Mouse (Mus musculus): Measurements from ENCODE around the gene Tango2. TPM values are rescaled to one million over a fixed set of nuclear protein-coding genes. Genes with fewer than 3 reads are reported as not detected.

The Tango2 gene
- polyA plus RNA-seq, 1 experiment from 2014 or later = 39.1 TPM

DNA sequence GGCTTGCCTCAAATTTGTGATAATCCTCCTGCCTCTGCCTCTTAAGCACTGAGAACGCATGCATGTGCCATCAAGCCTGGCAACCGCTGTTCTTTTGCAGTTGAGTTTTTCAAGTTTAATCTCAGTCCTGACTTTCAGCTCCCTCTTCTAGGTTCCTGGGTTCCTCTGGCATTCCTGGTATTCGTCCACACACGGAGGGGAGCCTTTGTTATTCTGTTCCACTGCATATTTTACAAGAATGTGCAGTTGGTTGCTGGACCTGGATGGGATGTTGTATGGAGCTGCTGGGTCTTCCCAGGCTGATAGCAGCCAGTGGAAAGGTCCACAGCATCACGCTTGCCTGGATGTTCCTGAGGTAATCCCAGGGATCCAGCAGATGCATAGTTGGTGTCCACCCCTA lies 37.5 kb upstream of the Tango2 start:
- DNase-seq (ENCODE audit: low spot score) = no peak
- Histone ChIP-seq H3K4me2 (ENCODE audit: low read depth, low read length, severe bottlenecking) (no peak overlapping the region), H3K27me3 (ENCODE audit: control insufficient read depth, insufficient read depth, low read length) (no peaks in the 10 kb centered on the region), H3K9me3 (ENCODE audit: control insufficient read depth, low read length) (no peaks in the 10 kb centered on the region), H3K27ac (ENCODE audit: low read depth, low read length) (no peak overlapping the region), H3K36me3 (ENCODE audit: control insufficient read depth, insufficient read depth, low read length) (no peaks in the 10 kb centered on the region; the same call in 1 of the 2 replicates), H3K9ac (ENCODE audit: low read length) (no peak overlapping the region), H3K4me1 (replicated peaks; ENCODE audit: control insufficient read depth, insufficient read depth, low read length) (peaks cover 40% of the 10 kb centered on the region), H3K4me3 (ENCODE audit: low read depth, low read length) (no peak overlapping the region)
- 67% methylated on average over 5 of the region's 5 CpGs for WGBS
- no peak for ATAC-seq (replicated peaks; ENCODE audit: low FRiP score)

GRCm38 (mm10) chr16:18384659-18385058 lies 36.8 kb upstream of the Tango2 start:
- Histone ChIP-seq H3K4me2 (ENCODE audit: low read depth, low read length, severe bottlenecking) (no peak overlapping the region), H3K9ac (ENCODE audit: low read length) (no peak overlapping the region), H3K9me3 (ENCODE audit: control insufficient read depth, low read length) (no peaks in the 10 kb centered on the region), H3K27me3 (ENCODE audit: control insufficient read depth, insufficient read depth, low read length) (no peaks in the 10 kb centered on the region), H3K36me3 (ENCODE audit: control insufficient read depth, insufficient read depth, low read length) (no peaks in the 10 kb centered on the region; the same call in 1 of the 2 replicates), H3K4me3 (ENCODE audit: low read depth, low read length) (no peak overlapping the region), H3K4me1 (replicated peaks; ENCODE audit: control insufficient read depth, insufficient read depth, low read length) (peaks cover 48% of the 10 kb centered on the region), H3K27ac (ENCODE audit: low read depth, low read length) (no peak overlapping the region)
- no peak for DNase-seq (ENCODE audit: low spot score)
- ATAC-seq (replicated peaks; ENCODE audit: low FRiP score) = no peak
- 64% methylated on average over 8 of the region's 8 CpGs for WGBS

- DNase-seq (ENCODE audit: low spot score) (no peak), ATAC-seq (replicated peaks; ENCODE audit: low FRiP score) (no peak)
- Histone ChIP-seq H3K4me1 (replicated peaks; ENCODE audit: control insufficient read depth, insufficient read depth, low read length) (peaks cover 52% of the 10 kb centered on the region), H3K27me3 (ENCODE audit: control insufficient read depth, insufficient read depth, low read length) (no peaks in the 10 kb centered on the region), H3K9me3 (ENCODE audit: control insufficient read depth, low read length) (no peaks in the 10 kb centered on the region), H3K27ac (ENCODE audit: low read depth, low read length) (no peak overlapping the region), H3K9ac (ENCODE audit: low read length) (peak overlapping the region; percentile 8; the same call in 1 of the 2 replicates), H3K4me2 (ENCODE audit: low read depth, low read length, severe bottlenecking) (no peak overlapping the region), H3K4me3 (ENCODE audit: low read depth, low read length) (no peak overlapping the region), H3K36me3 (ENCODE audit: control insufficient read depth, insufficient read depth, low read length) (no peaks in the 10 kb centered on the region; the same call in 1 of the 2 replicates)
- 80% methylated on average over 7 of the region's 7 CpGs for WGBS
Measured at GRCm38 (mm10) chr16:18384211-18384610, 36.3 kb upstream of the Tango2 start.

- Histone ChIP-seq H3K4me1 (replicated peaks; ENCODE audit: control insufficient read depth, insufficient read depth, low read length) (peaks cover 57% of the 10 kb centered on the region), H3K9ac (ENCODE audit: low read length) (peak overlapping the region; percentile 8; the same call in 1 of the 2 replicates), H3K27me3 (ENCODE audit: control insufficient read depth, insufficient read depth, low read length) (no peaks in the 10 kb centered on the region), H3K4me2 (ENCODE audit: low read depth, low read length, severe bottlenecking) (no peak overlapping the region), H3K27ac (ENCODE audit: low read depth, low read length) (no peak overlapping the region), H3K36me3 (ENCODE audit: control insufficient read depth, insufficient read depth, low read length) (no peaks in the 10 kb centered on the region; the same call in 1 of the 2 replicates), H3K4me3 (ENCODE audit: low read depth, low read length) (no peak overlapping the region), H3K9me3 (ENCODE audit: control insufficient read depth, low read length) (no peaks in the 10 kb centered on the region)
- DNase-seq (ENCODE audit: low spot score) (no peak), ATAC-seq (replicated peaks; ENCODE audit: low FRiP score) (no peak)
- 7% methylated on average over 3 of the region's 3 CpGs for WGBS
Measured at GRCm38 (mm10) chr16:18383756-18384155, 35.9 kb upstream of the Tango2 start.

DNA sequence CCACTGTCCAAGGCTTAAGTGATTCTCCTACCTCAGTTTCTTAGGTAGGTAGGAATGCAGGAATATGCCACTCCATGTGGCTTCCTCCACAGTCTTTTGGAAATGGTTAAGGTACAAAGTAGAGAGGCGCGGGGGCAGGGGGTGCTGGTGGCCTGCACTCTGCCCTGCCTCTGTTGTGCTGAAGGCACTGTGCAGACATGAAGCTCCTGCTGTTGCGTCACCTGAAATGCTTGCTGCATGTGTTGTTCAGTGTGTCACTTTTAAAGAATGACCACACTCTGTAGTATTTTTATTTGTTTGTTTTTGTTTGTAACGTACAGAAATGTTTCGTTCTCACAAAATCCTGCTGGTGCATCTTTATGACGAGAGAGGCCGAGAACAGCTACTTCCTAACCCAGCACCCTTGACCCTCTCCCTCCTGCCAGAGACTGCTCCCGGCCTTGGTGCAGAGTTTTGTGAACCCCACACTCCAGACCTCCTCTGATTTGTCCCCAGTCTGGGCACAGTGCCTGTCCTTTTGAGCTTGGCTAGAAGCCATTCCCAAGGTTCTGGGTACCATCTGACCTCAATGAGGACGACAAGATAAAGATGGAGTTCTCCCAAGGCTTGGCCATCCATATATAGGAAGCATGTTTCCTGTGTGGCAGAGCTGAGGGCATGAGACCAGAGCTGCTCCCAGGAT lies 35.3 kb upstream of the Tango2 start:
- Histone ChIP-seq H3K4me3 (ENCODE audit: low read depth, low read length) (no peak overlapping the region), H3K9ac (ENCODE audit: low read length) (no peak overlapping the region), H3K4me1 (replicated peaks; ENCODE audit: control insufficient read depth, insufficient read depth, low read length) (peaks cover 59% of the 10 kb centered on the region), H3K9me3 (ENCODE audit: control insufficient read depth, low read length) (no peaks in the 10 kb centered on the region), H3K4me2 (ENCODE audit: low read depth, low read length, severe bottlenecking) (no peak overlapping the region), H3K36me3 (ENCODE audit: control insufficient read depth, insufficient read depth, low read length) (no peaks in the 10 kb centered on the region; the same call in 1 of the 2 replicates), H3K27ac (ENCODE audit: low read depth, low read length) (no peak overlapping the region), H3K27me3 (ENCODE audit: control insufficient read depth, insufficient read depth, low read length) (no peaks in the 10 kb centered on the region)
- WGBS = 81% methylated on average over 9 of the region's 9 CpGs
- ATAC-seq (replicated peaks; ENCODE audit: low FRiP score) = no peak
- no peak for DNase-seq (ENCODE audit: low spot score)

DNA sequence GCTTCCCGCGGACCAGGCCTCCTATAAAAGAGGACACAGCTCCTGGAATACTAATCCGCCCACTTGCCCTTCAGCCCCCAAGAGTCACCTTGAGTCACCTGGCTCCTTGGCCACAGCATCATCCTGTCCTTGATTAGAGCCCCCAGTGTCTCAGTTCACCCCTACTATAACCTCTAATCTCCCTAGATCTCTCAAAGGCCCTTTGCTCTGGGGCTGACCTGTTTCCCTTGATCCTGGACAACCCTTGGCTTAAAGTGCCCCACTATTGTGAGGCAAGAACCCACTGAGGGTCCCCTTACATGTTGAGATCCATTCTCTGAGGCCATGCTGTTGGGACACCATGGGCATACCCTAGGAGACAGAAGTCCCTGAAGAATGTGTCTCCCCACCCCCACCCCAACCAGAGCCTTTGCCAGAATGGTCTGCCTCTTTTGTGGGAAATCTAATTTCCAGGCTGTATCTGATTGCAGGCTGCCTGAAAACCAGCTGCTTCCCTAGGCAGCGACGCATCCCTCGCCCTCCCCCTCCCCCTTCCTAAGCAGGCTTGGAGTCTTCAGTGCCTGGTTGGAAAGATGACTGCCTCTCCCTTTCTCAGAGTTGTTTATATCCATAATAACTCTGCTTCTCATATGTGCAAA lies 33.8 kb upstream of the Tango2 start:
- H3K4me2 ChIP-seq (ENCODE audit: low read depth, low read length, severe bottlenecking) = 0 out of 2 replicates have a peak overlapping the region, but pooled peaks have one; percentile 15
- H3K27me3 ChIP-seq (ENCODE audit: control insufficient read depth, insufficient read depth, low read length) = no peaks in the 10 kb centered on the region
- peaks cover 54% of the 10 kb centered on the region for H3K4me1 ChIP-seq (replicated peaks; ENCODE audit: control insufficient read depth, insufficient read depth, low read length)
- peak overlapping the region; percentile 12; the same call in 1 of the 2 replicates for H3K9ac ChIP-seq (ENCODE audit: low read length)
- no peak overlapping the region for H3K4me3 ChIP-seq (ENCODE audit: low read depth, low read length)
- H3K36me3 ChIP-seq (ENCODE audit: control insufficient read depth, insufficient read depth, low read length) = no peaks in the 10 kb centered on the region; the same call in 1 of the 2 replicates
- DNase-seq (ENCODE audit: low spot score) = peak; percentile 75
- peak; percentile 32 for ATAC-seq (replicated peaks; ENCODE audit: low FRiP score)
- H3K27ac ChIP-seq (ENCODE audit: low read depth, low read length) = peak overlapping the region; percentile 94
- H3K9me3 ChIP-seq (ENCODE audit: control insufficient read depth, low read length) = no peaks in the 10 kb centered on the region
- 38% methylated on average over 6 of the region's 6 CpGs for WGBS

DNA sequence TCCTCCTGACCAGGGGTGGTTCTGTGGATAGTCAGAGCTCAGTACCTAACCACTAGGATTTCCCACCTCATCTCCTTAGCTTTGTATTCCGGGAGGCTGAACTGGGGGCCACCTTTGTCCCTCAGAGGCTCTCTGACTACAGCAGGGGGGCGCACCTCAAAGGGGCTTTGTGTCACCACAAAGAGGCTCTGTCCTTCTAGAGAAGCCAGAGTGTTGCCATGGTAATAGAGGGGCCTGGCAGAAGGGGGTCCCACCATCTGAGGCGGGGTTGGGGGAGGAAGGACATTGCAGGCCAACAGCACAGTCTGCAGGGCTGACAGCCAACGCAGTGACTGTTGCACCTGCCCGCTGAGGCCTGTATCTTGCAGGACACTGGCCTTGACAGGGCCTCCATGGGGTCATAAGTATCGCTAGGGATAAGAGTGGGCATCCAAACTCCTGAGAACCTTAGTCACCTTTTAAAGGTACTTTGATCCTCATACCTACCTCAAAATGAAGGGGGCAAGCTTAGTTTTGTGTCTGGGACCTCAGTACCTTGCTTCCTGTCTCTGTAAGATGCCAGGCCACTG lies 32.7 kb upstream of the Tango2 start:
- Histone ChIP-seq H3K9ac (ENCODE audit: low read length) (peak overlapping the region; percentile 40), H3K27ac (ENCODE audit: low read depth, low read length) (peak overlapping the region; percentile 94), H3K4me3 (ENCODE audit: low read depth, low read length) (no peak overlapping the region), H3K27me3 (ENCODE audit: control insufficient read depth, insufficient read depth, low read length) (no peaks in the 10 kb centered on the region), H3K36me3 (ENCODE audit: control insufficient read depth, insufficient read depth, low read length) (no peaks in the 10 kb centered on the region; the same call in 1 of the 2 replicates), H3K9me3 (ENCODE audit: control insufficient read depth, low read length) (no peaks in the 10 kb centered on the region), H3K4me1 (replicated peaks; ENCODE audit: control insufficient read depth, insufficient read depth, low read length) (peaks cover 54% of the 10 kb centered on the region), H3K4me2 (ENCODE audit: low read depth, low read length, severe bottlenecking) (peak overlapping the region; percentile 29; the same call in 1 of the 2 replicates)
- peak; percentile 89 for DNase-seq (ENCODE audit: low spot score)
- 16% methylated on average over 6 of the region's 6 CpGs for WGBS
- peak; percentile 90 for ATAC-seq (replicated peaks; ENCODE audit: low FRiP score)

GRCm38 (mm10) chr16:18379338-18380001 lies 31.6 kb upstream of the Tango2 start:
- Histone ChIP-seq H3K27me3 (ENCODE audit: control insufficient read depth, insufficient read depth, low read length) (no peaks in the 10 kb centered on the region), H3K4me1 (replicated peaks; ENCODE audit: control insufficient read depth, insufficient read depth, low read length) (peaks cover 56% of the 10 kb centered on the region), H3K9me3 (ENCODE audit: control insufficient read depth, low read length) (no peaks in the 10 kb centered on the region), H3K36me3 (ENCODE audit: control insufficient read depth, insufficient read depth, low read length) (no peaks in the 10 kb centered on the region; the same call in 1 of the 2 replicates), H3K4me2 (ENCODE audit: low read depth, low read length, severe bottlenecking) (no peak overlapping the region), H3K9ac (ENCODE audit: low read length) (peak overlapping the region; percentile 40; the same call in 1 of the 2 replicates), H3K4me3 (ENCODE audit: low read depth, low read length) (no peak overlapping the region), H3K27ac (ENCODE audit: low read depth, low read length) (peak overlapping the region; percentile 94)
- peak; percentile 53 for DNase-seq (ENCODE audit: low spot score)
- no peak for ATAC-seq (replicated peaks; ENCODE audit: low FRiP score)
- 62% methylated on average over 8 of the region's 8 CpGs for WGBS

All from forebrain, embryonic 11.5 days (tissue).